Mouse (Mus musculus) ES-E14 (cell line): ENCODE results near the gene Bcl6b.

Experiments
- HCFC1 ChIP-seq: IDR thresholded peaks from 2 replicates; pipeline ENCODE4 v1.6.1; 2012; ENCODE audit warnings: low read length, inconsistent platforms, borderline replicate concordance; ENCODE audit not compliant: insufficient read depth
- MAFK ChIP-seq: IDR thresholded peaks from 2 replicates; pipeline ENCODE4 v1.6.1; 2014; ENCODE audit warnings: mild to moderate bottlenecking, low read depth, low read length, inconsistent platforms; ENCODE audit not compliant: insufficient read depth
- ZC3H11A ChIP-seq: IDR thresholded peaks from 2 replicates; pipeline ENCODE4 v1.6.1; 2012; ENCODE audit warnings: low read depth, mild to moderate bottlenecking, inconsistent platforms, low read length, borderline replicate concordance
- ZNF384 ChIP-seq: IDR thresholded peaks from 2 replicates; pipeline ENCODE4 v1.6.1; 2012; ENCODE audit warnings: low read depth, low read length, inconsistent platforms

- TF ChIP-seq ZC3H11A = no peak
- no peak for TF ChIP-seq HCFC1
- TF ChIP-seq ZNF384 = no peak
- no peak for TF ChIP-seq MAFK
Observed at GRCm38 (mm10) chr11:70235254-70235900, 5.8 kb upstream of the Bcl6b start.
